Mouse (Mus musculus) lung, postnatal 0 days (tissue): ENCODE results near the gene Wbp1.

Experiments used
- CTCF ChIP-seq: IDR thresholded peaks from 2 replicates; pipeline ENCODE4 v1.5.1; 2016; ENCODE audit warnings: antibody characterized with exemption, mild to moderate bottlenecking
- EP300 ChIP-seq: IDR thresholded peaks from 2 replicates; pipeline ENCODE4 v1.6.1; 2016; ENCODE audit warnings: antibody characterized with exemption, mild to moderate bottlenecking, control low read depth

DNA sequence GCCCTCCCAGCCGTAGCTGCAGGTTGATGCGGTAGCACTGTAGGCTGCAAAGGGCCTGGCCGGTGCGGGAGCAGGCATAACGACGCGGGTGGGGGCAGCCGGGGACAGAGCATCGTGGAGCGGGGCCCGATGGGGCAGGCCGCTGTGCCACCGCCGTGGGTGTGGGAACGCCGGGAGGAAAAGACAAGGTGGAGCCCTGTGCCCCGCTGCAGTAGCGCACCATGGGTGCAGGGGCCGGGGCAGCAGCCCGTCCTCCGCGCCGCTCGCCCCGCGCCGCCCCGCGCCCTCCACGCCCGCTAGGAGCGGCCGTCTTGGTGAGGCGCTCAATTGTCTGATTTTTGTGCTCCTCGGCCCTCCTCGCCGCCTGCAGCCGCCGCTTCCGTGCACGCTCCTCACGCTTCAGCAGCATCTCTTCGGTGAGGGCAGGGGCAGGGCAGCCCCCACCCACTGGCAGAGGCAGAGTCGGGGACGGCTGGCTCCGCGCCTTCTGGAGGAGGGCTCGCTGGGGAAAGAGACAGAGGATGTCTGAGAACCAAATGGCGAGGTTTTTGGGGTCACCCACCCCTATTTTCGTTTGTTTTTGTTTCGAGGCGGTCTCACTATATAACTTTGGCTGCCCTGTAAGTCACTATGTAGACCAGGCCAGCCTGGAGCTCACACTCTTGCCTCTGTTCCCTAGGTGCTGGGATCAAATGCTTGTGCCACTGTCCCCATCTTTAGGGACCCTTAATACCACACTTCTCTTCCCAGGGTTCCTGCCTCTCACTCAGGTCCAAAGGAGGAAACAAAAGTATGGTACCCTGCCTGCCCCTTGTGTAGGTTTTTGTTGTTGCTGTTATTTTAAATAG is 728 bp upstream of the Wbp1 start:
- TF ChIP-seq CTCF (no peak), EP300 (no peak)
